Mouse (Mus musculus): Measurements from ENCODE around the gene Glipr1. TPM values are rescaled to one million over a fixed set of nuclear protein-coding genes. Genes with fewer than 3 reads are reported as not detected.
"Not testable (repeated sequence)": the region's sequence is repeated elsewhere in the genome, so short reads cannot be mapped to it uniquely, and the experiment has no call there.

The Glipr1 gene
- total RNA-seq (2021), result 1 to 10 TPM; 1.5 to 2.4 TPM
- long read RNA-seq, experiment 1, result 0 reads
- long read RNA-seq, experiment 2, result 0 reads

DNA sequence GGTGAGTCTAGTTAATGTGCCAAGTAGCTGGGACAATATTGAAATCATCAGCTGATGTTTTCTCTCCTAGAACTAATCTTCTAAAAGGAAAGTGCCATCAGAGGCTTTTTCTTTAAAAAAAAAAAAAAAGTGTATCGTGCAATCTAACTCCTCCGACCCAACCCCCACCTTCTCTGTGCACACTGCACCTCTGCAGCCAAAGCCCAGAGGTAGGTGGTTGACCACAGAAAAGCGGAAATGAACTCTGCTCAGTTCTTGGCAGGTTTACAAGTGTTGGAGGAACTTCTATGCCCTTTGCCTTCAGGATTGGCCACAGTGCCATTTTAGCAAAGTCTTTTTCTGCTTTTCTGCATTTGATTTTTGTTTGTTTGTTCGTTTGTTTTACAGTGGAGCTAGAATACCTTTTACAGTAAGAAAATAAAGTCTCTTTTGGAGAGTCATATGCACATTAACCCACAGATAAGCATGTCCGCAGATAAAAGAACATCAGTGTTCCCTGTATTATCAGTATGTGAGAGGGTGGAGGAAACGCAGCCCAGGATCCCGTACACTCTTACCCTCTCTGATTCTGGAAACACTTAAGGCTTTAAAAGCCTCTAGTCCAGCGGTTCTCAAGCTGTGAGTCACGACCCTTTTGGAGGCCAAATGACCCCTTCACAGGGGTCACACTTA lies at the start of gene Glipr1:
TSS of gene Glipr1 (minus strand) at position 88 of the 672 bp plus-strand sequence.
- peak; percentile 33 for DNase-seq

DNA sequence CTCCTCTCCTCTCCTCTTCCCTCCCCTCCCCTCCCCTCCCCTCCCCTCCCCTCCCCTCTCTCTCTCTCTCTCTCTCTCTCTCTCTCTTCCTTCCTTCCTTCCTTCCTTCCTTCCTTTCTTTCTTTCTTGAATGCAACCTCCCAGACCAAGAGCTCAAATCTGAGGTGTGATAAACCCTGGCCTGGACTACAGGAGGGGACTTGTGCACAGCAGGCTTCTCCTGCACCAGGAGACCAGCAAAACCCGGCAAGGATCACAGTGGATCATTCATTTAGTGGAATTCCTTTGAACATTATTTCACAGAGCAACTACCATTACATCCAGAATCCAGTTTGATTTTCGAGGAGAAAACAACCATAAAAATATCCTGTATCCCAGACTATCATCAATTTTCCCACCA lies 49.5 kb upstream of the Glipr1 start:
- not testable (repeated sequence) for DNase-seq

DNA sequence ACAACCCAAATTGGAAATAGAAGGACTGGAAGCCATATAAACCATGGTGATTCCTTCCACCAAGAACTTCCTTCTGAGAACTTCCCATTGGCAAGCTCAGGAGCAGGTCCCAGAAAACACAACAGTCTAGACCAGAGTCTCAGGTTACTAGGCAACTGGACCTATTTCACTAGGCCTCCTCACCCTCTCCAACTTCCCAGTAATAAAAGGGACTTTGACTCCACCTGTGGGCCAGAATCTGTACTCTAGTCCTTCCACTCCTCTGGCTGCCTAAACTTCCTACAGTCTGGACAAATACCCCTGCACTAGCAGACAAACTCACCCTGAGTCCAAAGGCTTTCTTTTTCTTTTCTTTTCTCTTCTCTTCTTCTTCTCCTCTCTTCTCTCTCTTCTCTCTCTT lies 48.8 kb upstream of the Glipr1 start:
- no peak for DNase-seq

DNA sequence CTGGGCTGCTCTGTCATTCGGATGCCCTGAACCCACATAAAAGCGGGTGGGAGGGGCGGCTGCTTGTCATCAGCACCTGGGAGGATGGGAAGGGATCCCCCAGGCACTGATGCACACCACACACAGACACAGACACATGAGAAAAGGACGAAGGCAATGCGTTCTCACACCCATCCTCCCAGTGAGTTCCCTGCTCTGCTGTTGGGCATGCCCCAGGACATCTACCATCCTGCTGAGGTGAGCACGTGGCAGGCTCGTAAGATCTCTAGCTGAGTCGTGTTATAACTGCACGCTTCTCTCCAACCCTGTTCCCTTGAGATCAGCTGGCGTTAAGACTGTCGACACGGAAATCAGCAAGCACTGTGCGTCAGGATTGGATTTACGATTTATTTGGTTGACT lies 41.9 kb upstream of the Glipr1 start:
- not testable (repeated sequence) for DNase-seq

DNA sequence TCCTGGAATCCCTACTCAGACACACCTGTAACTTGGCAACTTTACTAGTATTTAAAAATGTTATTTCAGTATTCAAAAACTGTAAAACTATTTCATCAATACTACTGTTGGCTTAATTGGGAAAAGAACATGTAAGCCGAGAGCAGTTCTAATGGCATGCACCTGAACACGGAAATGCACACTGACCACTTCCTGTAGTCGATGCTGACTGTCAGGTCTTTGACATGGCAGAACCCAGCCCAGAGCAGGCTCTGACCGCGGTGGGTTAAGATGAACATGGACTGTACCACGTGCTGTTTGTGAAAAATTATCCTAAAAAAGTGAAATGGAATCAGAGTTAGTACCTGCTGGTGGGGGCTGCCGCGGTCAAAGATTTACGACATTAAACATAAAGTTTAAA lies 41.1 kb upstream of the Glipr1 start:
- DNase-seq, result not testable (repeated sequence)

DNA sequence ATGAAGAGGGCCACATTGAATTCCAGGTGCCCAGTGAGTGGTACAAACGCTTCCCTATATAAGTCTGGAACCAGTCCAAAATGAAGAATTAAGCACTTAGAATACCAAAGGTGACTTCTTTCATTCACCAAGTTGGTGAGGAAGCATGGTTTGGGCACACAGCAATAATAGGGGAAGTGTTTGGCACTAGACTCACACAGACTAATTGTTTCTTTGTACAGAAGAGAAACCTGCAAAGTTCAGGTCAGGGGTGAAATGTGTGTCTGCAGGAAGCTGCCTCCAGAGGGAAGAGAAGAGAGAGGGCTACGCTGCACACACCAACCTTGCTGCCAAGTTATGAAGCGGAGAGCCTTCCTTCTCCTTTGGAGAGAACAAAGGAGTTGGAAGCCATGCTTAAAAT lies 26.3 kb upstream of the Glipr1 start:
- DNase-seq, result not testable (repeated sequence)

DNA sequence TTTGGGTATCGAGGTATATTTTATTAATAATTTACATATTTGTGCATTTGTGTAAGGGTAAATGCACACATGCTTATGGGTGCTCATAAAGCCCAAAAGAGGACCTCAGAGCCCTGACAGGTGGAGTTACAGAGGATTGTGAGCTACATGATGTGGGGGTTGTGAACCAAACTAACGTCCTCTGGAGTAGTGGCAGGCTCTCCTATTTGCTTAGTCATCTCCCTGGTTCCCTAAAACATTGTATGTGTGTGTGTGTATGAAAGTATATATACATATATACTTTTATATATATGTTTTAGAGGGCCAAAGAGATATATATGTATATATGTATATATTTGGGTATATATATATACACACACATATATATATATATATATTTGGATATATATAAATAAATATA lies 21.2 kb upstream of the Glipr1 start:
- no peak for DNase-seq

DNA sequence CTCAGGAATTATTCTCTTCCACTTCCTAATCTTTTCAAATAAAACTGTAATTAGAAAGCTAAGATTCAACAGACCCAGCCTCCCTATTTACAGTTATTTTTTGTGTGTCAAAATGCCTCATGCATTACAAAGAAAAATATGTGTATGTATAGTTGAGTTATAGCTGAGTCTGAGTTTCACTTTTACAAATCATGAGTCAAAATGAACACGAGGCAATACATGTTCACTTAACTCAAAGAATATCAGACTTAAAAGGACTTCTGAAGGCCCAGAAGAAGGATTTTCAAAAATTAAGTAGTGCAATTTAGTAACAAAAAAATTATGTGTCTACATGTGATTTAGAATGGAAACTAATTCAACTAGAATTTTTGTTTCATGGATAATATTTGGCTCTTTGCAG lies 7.1 kb upstream of the Glipr1 start:
- not testable (repeated sequence) for DNase-seq

DNA sequence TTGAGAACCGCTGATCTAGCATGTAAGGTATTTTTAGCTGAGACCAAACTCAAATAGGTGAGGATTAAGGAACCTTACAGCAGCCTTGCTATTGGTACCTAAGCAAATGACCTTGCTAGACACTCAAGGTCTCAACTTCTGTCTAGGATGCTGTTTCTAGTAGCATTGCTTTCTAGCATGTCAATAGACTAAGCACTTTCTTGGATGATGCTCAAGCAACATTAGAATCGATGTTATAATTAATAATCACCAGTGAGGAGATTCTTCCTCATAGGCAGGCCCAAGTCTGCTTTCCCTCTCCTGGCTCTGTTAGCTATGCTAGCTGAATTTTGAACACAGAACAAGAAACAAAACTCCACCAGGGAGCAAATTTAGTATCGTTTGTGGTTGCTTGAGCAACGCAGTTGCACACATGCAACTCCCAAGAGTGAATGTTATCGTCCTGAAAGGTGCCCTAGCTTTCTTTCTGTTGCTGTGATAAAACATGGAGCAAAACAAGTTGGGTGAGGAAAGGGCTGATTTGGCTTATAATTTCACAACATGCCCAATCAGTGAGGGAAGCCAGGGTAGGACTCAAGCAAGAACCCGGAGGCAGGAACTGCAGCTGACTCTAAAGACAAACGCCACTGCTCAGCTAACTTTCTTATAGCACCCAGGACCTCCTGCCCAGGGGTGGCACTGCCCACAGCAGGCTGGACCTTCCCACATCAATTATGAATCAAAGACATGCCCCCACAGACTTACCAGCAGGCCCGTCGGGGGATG lies 493 bp downstream of the Glipr1 start:
- DNase-seq, result no peak

DNA sequence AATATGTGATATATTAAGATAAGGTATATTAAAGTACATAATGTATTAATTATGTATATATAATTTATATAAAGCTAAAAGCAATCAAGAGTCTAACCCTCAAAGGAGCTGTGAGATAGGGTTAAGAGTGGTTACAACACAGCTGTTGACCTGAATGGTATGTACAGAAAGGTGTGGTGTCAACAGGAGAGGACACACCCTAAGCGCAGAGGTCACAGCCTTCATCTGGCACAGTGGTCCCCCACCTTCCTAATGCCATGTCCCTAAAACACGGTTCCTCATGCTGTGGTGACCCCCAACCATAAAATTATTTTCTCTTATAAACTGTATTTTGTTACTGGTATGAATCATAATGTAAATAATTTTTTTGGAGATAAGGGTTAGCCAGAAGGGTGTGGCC lies 1.1 kb downstream of the Glipr1 start:
- no peak for DNase-seq

DNA sequence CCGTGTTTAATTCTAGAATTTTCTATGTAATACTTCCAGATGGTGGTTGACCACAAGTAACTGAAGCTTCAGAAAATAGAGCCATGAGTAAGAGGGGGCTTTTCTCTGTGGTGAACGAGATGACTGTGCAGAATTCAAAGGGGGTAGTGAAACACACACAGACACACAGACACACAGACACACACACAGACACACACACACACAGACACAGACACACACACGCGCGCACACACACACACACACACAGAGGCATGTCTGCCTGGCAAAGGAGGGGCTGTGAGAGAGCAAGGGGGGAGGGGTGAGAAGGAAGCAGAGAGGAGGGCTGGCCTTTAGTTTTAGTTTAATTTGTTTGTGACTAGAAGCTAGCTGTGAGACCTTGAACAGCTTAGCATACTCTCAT lies 1.9 kb downstream of the Glipr1 start:
- DNase-seq, result no peak

DNA sequence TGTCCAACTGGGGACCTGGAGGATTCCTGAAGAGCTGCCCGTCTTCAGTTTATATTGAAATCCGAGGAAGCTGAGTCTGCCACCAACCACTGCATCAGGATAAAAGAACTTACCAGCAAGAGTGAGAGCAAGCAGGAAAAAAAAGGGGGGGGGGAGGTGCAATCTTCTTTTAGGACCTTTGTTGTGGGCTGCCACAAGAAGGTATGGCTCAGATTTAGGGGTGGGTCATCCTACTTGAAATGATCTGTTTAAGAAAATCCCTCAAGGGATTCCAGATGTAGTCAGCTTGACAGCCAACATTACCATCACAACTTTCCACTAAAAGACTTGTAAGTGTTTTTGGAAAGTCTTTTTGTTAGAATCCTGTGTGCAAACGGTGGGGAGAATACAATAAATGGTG lies 2.7 kb downstream of the Glipr1 start:
- no peak for DNase-seq

DNA sequence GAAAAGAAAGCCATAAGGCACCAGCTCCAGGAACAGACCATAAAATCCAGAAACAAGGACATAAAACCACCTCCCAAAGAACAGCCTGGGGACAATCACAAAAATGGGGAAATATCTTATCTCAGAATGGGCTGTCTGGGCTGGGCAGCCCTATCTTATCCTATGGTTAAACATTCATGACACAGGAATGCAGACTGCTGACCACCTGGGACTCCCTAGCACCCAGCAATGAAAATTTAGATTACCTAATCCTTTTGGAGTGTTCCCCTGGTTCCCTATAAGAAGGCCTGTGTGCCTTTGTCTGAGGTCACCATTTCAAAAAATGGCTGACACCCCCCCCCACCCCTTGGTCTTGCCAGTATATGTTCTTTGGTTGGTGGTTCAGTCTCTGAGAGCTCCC lies 4.8 kb downstream of the Glipr1 start:
- DNase-seq, result no peak

DNA sequence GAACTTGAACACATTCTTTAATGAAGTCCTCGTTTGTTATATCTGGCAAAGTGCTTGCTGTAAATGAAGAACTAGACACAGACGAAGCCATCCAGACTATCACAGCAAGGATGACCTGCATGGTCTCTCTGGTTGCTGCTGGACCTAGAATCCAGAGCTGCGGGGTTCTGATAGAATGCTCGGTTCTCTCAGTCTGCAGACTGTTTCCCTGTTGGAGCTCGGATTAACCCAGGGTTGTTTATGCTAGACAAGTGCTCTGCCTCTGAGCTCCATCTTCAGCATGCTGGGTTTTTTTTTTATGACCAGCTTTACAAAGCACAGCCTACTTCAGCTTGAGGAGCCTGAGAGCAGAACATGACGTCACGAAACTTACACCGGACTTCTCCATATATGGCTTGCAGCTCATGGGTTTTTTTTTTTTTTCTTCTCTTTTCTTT lies 5.5 kb downstream of the Glipr1 start:
- no peak for DNase-seq

DNA sequence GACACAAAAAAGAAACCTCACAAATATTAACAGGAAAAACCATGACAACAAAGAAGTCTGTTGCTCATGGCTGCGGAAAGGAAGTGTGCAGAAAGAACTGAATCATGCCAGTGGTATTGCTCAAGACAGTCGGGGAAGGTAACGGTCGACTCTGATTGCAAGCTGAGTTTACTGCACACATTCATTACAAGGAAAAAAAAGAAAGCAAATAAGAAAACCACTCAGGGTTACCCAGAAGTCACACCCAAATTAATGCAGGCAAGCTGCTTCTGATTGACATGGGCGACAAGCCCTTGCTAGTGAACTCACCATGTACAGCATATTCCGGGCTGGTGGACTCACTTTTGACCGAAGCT lies 5.9 kb downstream of the Glipr1 start:
- no peak for DNase-seq

DNA sequence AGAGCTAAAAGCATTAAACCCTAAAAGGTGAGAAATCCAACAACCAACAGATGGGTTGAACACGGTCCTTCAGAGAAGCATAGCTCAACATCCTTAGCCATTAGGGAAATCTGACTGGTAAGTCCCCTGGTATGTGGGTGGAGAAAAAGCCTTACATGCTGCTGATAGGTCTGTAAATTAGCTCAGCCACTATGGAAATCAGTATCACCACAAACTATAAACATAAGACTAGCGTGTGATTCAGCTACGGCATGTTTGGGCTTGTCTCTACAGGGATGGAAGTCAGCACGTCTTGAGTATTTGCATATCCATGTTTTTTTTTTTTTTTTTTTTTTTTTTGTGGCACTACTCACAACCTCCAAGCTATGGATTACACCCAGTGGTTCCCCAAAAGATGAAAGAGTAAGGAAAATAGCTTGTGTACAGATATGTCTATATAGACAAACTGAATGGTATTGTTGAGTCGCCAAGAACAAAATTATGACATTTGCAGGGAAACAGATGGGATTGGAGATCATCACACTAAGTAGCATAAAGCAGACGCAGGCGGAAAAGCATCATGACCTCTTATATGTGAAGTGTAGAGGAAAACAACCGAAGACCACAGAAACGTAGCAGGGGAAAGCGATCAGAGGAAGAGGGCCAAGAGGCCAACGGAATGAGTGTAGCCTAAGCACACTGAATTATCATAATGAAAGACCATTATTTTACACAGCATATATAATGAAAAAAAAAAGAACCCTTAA lies 6.5 kb downstream of the Glipr1 start:
- no peak for DNase-seq

DNA sequence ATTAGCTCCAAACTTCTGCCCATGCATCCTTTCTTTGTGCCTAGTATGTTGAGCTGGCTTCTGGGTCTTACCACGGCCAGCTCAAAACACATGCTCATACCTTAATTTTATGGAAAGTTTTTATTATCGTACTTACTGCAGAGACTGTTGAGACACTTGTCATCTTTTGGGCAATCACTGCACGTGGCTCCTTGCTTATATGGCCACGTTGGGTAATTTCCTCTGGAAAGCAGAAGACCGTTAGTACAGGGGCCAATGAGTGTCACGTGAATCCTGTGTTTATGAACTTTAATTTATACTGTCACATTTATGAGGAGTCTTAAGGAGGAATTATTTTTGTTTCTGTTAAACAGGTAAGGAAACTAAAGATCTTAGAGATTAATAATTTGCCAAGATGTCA lies 16.0 kb downstream of the Glipr1 start:
- DNase-seq, result no peak

DNA sequence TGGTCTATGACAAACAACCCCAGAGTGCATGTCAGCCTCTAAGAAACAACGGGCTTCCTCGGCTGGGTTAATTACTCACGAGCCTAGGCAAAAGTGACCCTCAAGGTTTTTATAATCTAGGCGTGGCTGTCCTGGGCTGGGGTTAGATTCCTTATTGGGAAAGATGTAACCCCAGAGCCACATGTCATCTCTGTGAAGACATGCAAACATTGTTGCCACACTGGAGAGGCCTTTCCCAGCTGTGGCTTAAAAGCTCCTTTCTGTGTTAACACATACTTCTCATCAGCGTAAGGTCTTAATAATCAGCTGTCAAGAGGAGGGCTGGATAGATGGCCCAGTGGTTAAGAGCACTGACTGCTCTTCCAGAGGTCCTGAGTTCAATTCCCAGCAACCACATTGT lies 19.4 kb downstream of the Glipr1 start:
- no peak for DNase-seq

DNA sequence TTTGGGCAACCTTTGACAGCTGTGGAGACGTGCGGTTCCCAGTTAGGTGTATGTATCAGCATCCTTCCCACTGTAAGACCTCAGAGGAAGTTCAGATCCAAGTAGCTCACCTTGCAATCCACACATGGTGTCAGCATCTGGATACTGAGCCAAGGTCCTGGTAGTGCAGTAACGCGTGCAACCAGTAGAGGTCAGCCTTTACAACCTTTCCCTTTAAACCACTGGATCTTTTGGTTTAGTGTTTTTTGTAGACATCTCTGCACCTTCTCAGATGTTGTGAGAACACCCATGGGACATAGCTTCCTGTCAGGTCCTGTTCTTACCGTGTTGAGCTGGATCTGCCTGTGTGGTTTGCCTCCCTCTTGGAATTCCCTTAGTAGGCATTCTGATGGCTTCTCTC lies 24.8 kb downstream of the Glipr1 start:
- peak; percentile 63 for DNase-seq

DNA sequence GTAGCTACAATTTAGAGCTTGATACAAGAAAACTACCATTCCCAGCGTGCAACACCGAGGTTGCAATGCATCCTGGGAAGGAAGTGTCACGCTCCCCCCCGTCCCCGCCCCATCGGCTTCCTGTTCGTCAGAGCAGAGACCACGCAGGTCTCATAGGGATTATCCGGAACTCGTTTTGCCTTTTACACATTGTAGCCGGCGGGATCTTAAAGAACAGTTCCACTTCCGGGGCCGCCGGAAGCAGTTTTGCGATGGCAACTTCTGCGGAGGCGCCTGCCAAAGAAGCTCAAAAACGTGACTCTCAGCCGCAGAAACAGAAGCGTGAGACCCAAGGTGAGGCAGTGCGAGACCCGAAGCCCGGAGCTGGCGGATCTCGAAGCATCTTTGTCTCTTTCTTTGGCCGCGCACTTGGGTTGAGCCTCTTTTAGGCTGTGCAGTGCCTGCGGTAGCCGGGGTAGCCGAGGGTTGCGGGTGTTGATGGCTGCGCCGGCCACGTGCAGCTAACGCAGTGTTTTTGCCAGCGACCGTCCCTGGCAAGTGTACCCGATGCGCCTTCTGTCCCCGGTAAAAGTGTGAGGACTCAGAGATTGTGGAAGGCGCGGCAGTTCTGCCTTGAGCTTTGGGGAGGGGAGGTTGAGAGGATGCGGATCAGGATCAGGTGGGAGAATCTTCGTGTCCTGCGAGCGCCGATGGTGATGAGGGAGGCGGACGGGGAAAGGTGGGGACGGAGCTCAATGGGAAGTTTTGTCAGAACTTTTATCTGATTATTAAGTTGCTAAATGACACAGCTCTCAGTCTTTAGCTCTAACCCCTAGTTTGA lies 29.7 kb downstream of the Glipr1 start, which contains the start of gene Krr1:
TSS of gene Krr1 (plus strand) at position 123 of the 820 bp plus-strand sequence.
- DNase-seq, result peak; percentile 91

DNA sequence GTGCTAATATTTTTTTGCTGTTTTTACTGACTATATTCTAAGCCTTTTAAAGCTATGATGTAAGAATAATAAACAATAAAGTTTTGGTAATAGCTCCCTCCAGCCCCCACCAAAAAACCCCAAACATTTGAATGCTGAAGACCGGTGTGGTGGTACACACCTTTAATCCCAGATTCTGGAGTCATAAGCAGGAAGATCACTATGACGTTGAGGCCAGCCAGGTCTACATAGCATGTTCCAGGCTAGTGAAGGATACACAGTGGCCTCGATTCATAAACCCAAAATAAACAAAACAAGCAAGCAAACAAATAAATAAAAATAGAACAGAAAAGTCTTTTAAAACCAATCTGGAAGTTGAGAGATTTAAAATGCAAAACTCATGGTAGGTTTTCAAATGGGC lies 30.5 kb downstream of the Glipr1 start:
- no peak for DNase-seq

DNA sequence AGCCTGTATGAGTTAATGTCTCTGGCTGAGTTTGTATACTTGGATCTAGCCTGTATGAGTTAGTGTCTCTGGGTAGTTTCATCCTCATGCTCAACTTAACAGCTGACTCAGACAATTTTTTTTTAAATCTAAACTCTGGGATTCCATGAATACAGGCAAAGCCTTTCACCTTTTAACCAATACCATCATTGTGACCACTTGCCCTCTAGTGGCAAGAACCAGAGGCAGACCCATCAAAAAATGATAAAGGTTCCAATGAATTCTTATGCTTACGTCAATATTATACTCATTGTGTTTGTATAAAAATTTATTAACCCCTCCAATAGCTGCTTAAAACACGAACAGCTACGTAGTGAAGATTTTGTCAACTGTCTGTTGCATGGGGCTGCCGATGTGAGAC lies 36.0 kb downstream of the Glipr1 start:
- no peak for DNase-seq
